Mouse (Mus musculus): Measurements from ENCODE around the gene Luc7l3. TPM values are rescaled to one million over a fixed set of nuclear protein-coding genes. Genes with fewer than 3 reads are reported as not detected.

Luc7l3 gene
- polyA plus RNA-seq, 3 experiments from 2014 or later = 117 to 168 (median 166) TPM

- ATAC-seq = no peak
Observed at GRCm38 (mm10) chr11:94336551-94336950, 14.8 kb upstream of the Luc7l3 start.

GRCm38 (mm10) chr11:94334386-94334968 is 12.7 kb upstream of the Luc7l3 start:
- ATAC-seq = no peak

GRCm38 (mm10) chr11:94332726-94333125 is 10.9 kb upstream of the Luc7l3 start:
- ATAC-seq = no peak

- ATAC-seq = no peak
Observed at GRCm38 (mm10) chr11:94330211-94330610, 8.4 kb upstream of the Luc7l3 start.

- ATAC-seq = no peak
Observed at GRCm38 (mm10) chr11:94329270-94329891, 7.6 kb upstream of the Luc7l3 start.

- no peak for ATAC-seq
Observed at GRCm38 (mm10) chr11:94328644-94329025, 6.8 kb upstream of the Luc7l3 start.

GRCm38 (mm10) chr11:94327693-94328643 is 6.2 kb upstream of the Luc7l3 start, which contains the start of gene Ankrd40:
TSS of gene Ankrd40 (plus strand) at chr11:94328001.
- peak; percentile 57 for ATAC-seq

- no peak for ATAC-seq
Observed at GRCm38 (mm10) chr11:94326961-94327411, 5.2 kb upstream of the Luc7l3 start.

GRCm38 (mm10) chr11:94324618-94325017 is 2.8 kb upstream of the Luc7l3 start:
- no peak for ATAC-seq

- no peak for ATAC-seq
Observed at GRCm38 (mm10) chr11:94323271-94323925, 1.6 kb upstream of the Luc7l3 start.

- ATAC-seq = no peak
Observed at GRCm38 (mm10) chr11:94322636-94323035, 848 bp upstream of the Luc7l3 start.

- ATAC-seq = peak; percentile 63
Observed at GRCm38 (mm10) chr11:94320969-94321930, 538 bp downstream of the Luc7l3 start.

GRCm38 (mm10) chr11:94318056-94318455 is 3.7 kb downstream of the Luc7l3 start:
- no peak for ATAC-seq

- no peak for ATAC-seq
Observed at GRCm38 (mm10) chr11:94317515-94317914, 4.3 kb downstream of the Luc7l3 start.

- no peak for ATAC-seq
Observed at GRCm38 (mm10) chr11:94317014-94317413, 4.8 kb downstream of the Luc7l3 start.

GRCm38 (mm10) chr11:94316528-94316927 is 5.3 kb downstream of the Luc7l3 start:
- no peak for ATAC-seq

- no peak for ATAC-seq
Observed at GRCm38 (mm10) chr11:94315308-94315707, 6.5 kb downstream of the Luc7l3 start.

- ATAC-seq = no peak
Observed at GRCm38 (mm10) chr11:94314098-94314652, 7.6 kb downstream of the Luc7l3 start.

- ATAC-seq = no peak
Observed at GRCm38 (mm10) chr11:94312733-94313132, 9.1 kb downstream of the Luc7l3 start.

- no peak for ATAC-seq
Observed at GRCm38 (mm10) chr11:94294996-94295845, 26.6 kb downstream of the Luc7l3 start.

Measured in inflammation-experienced regulatory T-cells, adult 6 months (primary cell).